Mouse (Mus musculus) subcutaneous adipose tissue, adult 2 months (tissue): ENCODE data around the gene Olfr1120. TPM values are rescaled to one million over a fixed set of nuclear protein-coding genes. Genes with fewer than 3 reads are reported as not detected.

Experiments
- polyA plus RNA-seq: library from polyadenylated mRNA; depleted of rRNA; stranded (reverse); fragments of >200 nt; gene quantifications from 2 replicates; pipeline ENCODE4 v1.2.3, GENCODE M21; 2012; ENCODE audit warnings: low replicate concordance; rRNA removed

The Olfr1120 gene
- polyA plus RNA-seq: not detected in 2 replicates

GRCm38 (mm10) chr2:87354515-87354914, at the start of gene Olfr1120:
Gene Olfr1120 (plus strand): TSS chr2:87354815.

GRCm38 (mm10) chr2:87307281-87307680, 47.3 kb upstream of the Olfr1120 start, which contains the start of gene Olfr1118:
Gene Olfr1118 (plus strand): TSS chr2:87307581.

DNA sequence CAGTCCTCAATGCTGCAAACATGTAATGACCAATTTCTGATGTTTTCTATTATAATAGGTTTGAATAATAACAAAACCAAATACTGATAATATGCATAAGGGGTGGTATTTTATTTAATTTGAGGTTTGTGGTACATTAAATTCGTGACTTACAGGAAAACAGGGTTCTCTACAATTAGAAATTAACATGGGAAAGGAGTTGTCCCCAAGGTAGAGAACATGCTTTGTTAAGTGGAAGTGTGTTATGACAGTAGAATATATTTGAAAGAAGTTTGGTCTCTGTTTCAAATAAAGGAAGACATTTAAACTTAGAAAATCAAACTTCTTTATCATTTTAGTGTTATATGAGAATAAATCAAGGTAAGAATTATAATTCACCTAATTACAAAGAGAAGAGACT, 15.0 kb downstream of the Olfr1120 start, which contains the start of gene Olfr1121:
Gene Olfr1121, plus strand, starts transcription at position 301 of the 400 bp plus-strand sequence.

DNA sequence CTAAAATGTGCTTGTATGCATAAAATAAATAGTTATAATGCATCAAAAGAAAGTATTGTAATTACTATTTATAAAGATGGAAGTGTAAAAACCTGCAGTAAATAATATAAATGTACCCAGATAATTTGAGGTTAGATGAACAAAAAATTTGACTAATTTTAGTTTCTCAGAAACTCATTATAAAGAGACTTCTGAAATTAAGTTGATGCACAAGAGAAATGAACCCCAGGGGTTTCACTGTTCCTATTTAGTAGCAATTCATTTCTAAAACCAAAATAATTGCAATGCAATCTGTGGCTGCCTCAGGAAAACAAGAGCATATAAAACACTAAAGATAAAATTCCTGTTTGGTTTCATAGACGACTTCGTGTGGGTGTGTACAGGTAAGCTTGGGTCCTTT, 30.9 kb downstream of the Olfr1120 start, which contains the start of gene Olfr1122:
Gene Olfr1122, plus strand, starts transcription at position 301 of the 400 bp plus-strand sequence.

Other genes starting within 250 kb of the Olfr1120 start
- gene Olfr259, start 240.2 kb upstream of the Olfr1120 start, polyA plus RNA-seq: not detected in 2 replicates
- not detected in 2 replicates for gene Olfr1110, start 214.5 kb upstream of the Olfr1120 start, polyA plus RNA-seq
- gene Olfr1111, start 202.2 kb upstream of the Olfr1120 start, polyA plus RNA-seq: not detected in 2 replicates
- gene Olfr1112, start 167.0 kb upstream of the Olfr1120 start, polyA plus RNA-seq: not detected in 2 replicates
- not detected in 2 replicates for gene Olfr1113, start 145.8 kb upstream of the Olfr1120 start, polyA plus RNA-seq
- not detected in 2 replicates for gene Olfr1115, start 106.8 kb upstream of the Olfr1120 start, polyA plus RNA-seq
- gene Olfr1116, start 87.3 kb upstream of the Olfr1120 start, polyA plus RNA-seq: not detected in 2 replicates
- gene Olfr1118, start 47.2 kb upstream of the Olfr1120 start, polyA plus RNA-seq: not detected in 2 replicates
- gene Olfr1121, start 15.1 kb downstream of the Olfr1120 start, polyA plus RNA-seq: not detected in 2 replicates
- not detected in 2 replicates for gene Olfr1122, start 31.0 kb downstream of the Olfr1120 start, polyA plus RNA-seq
- gene Olfr1123, start 61.8 kb downstream of the Olfr1120 start, polyA plus RNA-seq: not detected in 2 replicates
- gene Olfr1124, start 75.5 kb downstream of the Olfr1120 start, polyA plus RNA-seq: not detected in 2 replicates
- gene Olfr1126, start 99.1 kb downstream of the Olfr1120 start, polyA plus RNA-seq: not detected in 2 replicates
- not detected in 2 replicates for gene Pramel7, start 142.3 kb downstream of the Olfr1120 start, polyA plus RNA-seq
- gene Pramel6, start 151.8 kb downstream of the Olfr1120 start, polyA plus RNA-seq: not detected in 2 replicates
- gene Olfr153, start 177.0 kb downstream of the Olfr1120 start, polyA plus RNA-seq: not detected in 2 replicates
- not detected in 2 replicates for gene Olfr1128, start 190.7 kb downstream of the Olfr1120 start, polyA plus RNA-seq
- gene Olfr1129, start 219.1 kb downstream of the Olfr1120 start, polyA plus RNA-seq: not detected in 2 replicates